Mouse (Mus musculus): ENCODE results near the gene Wiz. TPM values are rescaled to one million over a fixed set of nuclear protein-coding genes. Genes with fewer than 3 reads are reported as not detected.

Gene Wiz
- polyA plus RNA-seq, 2 experiments = 36.0 to 63.8 TPM

GRCm38 (mm10) chr17:32363821-32364301, 25.4 kb downstream of the Wiz start:
- Histone ChIP-seq H3K9ac (ENCODE audit: low read depth, low read length, severe bottlenecking) (peak overlapping the region; percentile 97), H3K9me3 (ENCODE audit: control insufficient read depth, low read length) (no peaks in the 10 kb centered on the region), H3K27me3 (ENCODE audit: control insufficient read depth, insufficient read depth, low read length) (no peaks in the 10 kb centered on the region), H3K4me3 (replicated peaks; ENCODE audit: low read length) (peak overlapping the region; percentile 93), H3K4me2 (replicated peaks; ENCODE audit: low read depth, low read length, severe bottlenecking) (peak overlapping the region; percentile 92), H3K36me3 (ENCODE audit: control insufficient read depth, insufficient read depth, low read length) (peaks cover 34% of the 10 kb centered on the region), H3K4me1 (ENCODE audit: control insufficient read depth, insufficient read depth, low read length) (peaks cover 14% of the 10 kb centered on the region), H3K27ac (replicated peaks; ENCODE audit: low read depth, low read length) (peak overlapping the region; percentile 61; the same call in 1 of the 2 replicates)
- no peak for DNase-seq (ENCODE audit: low spot score)
- ATAC-seq (ENCODE audit: low FRiP score, low read depth) = peak; percentile 45
- 0% methylated on average over 18 of the region's 50 CpGs for WGBS
- TF ChIP-seq POLR2A (IDR thresholded peaks at IDR 0.05; ENCODE audit: borderline replicate concordance, extremely low read depth, insufficient read depth, insufficient read length) = no peak

- peak overlapping the region; percentile 93 for H3K4me3 ChIP-seq (replicated peaks; ENCODE audit: low read length)
- peak overlapping the region; percentile 92 for H3K4me2 ChIP-seq (replicated peaks; ENCODE audit: low read depth, low read length, severe bottlenecking)
- H3K9ac ChIP-seq (ENCODE audit: low read depth, low read length, severe bottlenecking) = peak overlapping the region; percentile 97; the same call in 1 of the 2 replicates
- peaks cover 46% of the 10 kb centered on the region for H3K36me3 ChIP-seq (ENCODE audit: control insufficient read depth, insufficient read depth, low read length)
- WGBS = 83% methylated on average over 4 of the region's 4 CpGs
- H3K4me1 ChIP-seq (ENCODE audit: control insufficient read depth, insufficient read depth, low read length) = peaks cover 13% of the 10 kb centered on the region
- TF ChIP-seq POLR2A (IDR thresholded peaks at IDR 0.05; ENCODE audit: borderline replicate concordance, extremely low read depth, insufficient read depth, insufficient read length) = no peak
- no peaks in the 10 kb centered on the region for H3K9me3 ChIP-seq (ENCODE audit: control insufficient read depth, low read length)
- no peaks in the 10 kb centered on the region for H3K27me3 ChIP-seq (ENCODE audit: control insufficient read depth, insufficient read depth, low read length)
- no peak for ATAC-seq (ENCODE audit: low FRiP score, low read depth)
- H3K27ac ChIP-seq (replicated peaks; ENCODE audit: low read depth, low read length) = no peak overlapping the region
- DNase-seq (ENCODE audit: low spot score) = no peak
Measured at GRCm38 (mm10) chr17:32362686-32363085, 26.6 kb downstream of the Wiz start.

- H3K27me3 ChIP-seq (ENCODE audit: control insufficient read depth, insufficient read depth, low read length) = no peaks in the 10 kb centered on the region
- DNase-seq (ENCODE audit: low spot score) (no peak), ATAC-seq (ENCODE audit: low FRiP score, low read depth) (no peak)
- no peak overlapping the region for H3K9ac ChIP-seq (ENCODE audit: low read depth, low read length, severe bottlenecking)
- H3K4me2 ChIP-seq (replicated peaks; ENCODE audit: low read depth, low read length, severe bottlenecking) = no peak overlapping the region
- H3K27ac ChIP-seq (replicated peaks; ENCODE audit: low read depth, low read length) = no peak overlapping the region
- peaks cover 11% of the 10 kb centered on the region for H3K4me1 ChIP-seq (ENCODE audit: control insufficient read depth, insufficient read depth, low read length)
- H3K4me3 ChIP-seq (replicated peaks; ENCODE audit: low read length) = no peak overlapping the region
- WGBS = 90% methylated on average over 17 of the region's 18 CpGs
- no peak for TF ChIP-seq POLR2A (IDR thresholded peaks at IDR 0.05; ENCODE audit: borderline replicate concordance, extremely low read depth, insufficient read depth, insufficient read length)
- H3K36me3 ChIP-seq (ENCODE audit: control insufficient read depth, insufficient read depth, low read length) = peaks cover 73% of the 10 kb centered on the region
- no peaks in the 10 kb centered on the region for H3K9me3 ChIP-seq (ENCODE audit: control insufficient read depth, low read length)
Measured at GRCm38 (mm10) chr17:32359928-32360327, 29.3 kb downstream of the Wiz start.

GRCm38 (mm10) chr17:32358943-32359340, 30.3 kb downstream of the Wiz start:
- WGBS = 97% methylated on average over 6 of the region's 6 CpGs
- Histone ChIP-seq H3K4me2 (replicated peaks; ENCODE audit: low read depth, low read length, severe bottlenecking) (no peak overlapping the region), H3K4me1 (ENCODE audit: control insufficient read depth, insufficient read depth, low read length) (peaks cover 9% of the 10 kb centered on the region), H3K27me3 (ENCODE audit: control insufficient read depth, insufficient read depth, low read length) (no peaks in the 10 kb centered on the region), H3K36me3 (ENCODE audit: control insufficient read depth, insufficient read depth, low read length) (peaks cover 83% of the 10 kb centered on the region), H3K9me3 (ENCODE audit: control insufficient read depth, low read length) (no peaks in the 10 kb centered on the region), H3K4me3 (replicated peaks; ENCODE audit: low read length) (no peak overlapping the region), H3K27ac (replicated peaks; ENCODE audit: low read depth, low read length) (no peak overlapping the region), H3K9ac (ENCODE audit: low read depth, low read length, severe bottlenecking) (no peak overlapping the region)
- DNase-seq (ENCODE audit: low spot score) (no peak), ATAC-seq (ENCODE audit: low FRiP score, low read depth) (no peak)
- no peak for TF ChIP-seq POLR2A (IDR thresholded peaks at IDR 0.05; ENCODE audit: borderline replicate concordance, extremely low read depth, insufficient read depth, insufficient read length)

- H3K4me3 ChIP-seq (replicated peaks; ENCODE audit: low read length) = no peak overlapping the region
- no peaks in the 10 kb centered on the region for H3K9me3 ChIP-seq (ENCODE audit: control insufficient read depth, low read length)
- H3K4me1 ChIP-seq (ENCODE audit: control insufficient read depth, insufficient read depth, low read length) = peaks cover 8% of the 10 kb centered on the region
- WGBS = 94% methylated on average over 7 of the region's 7 CpGs
- TF ChIP-seq POLR2A (IDR thresholded peaks at IDR 0.05; ENCODE audit: borderline replicate concordance, extremely low read depth, insufficient read depth, insufficient read length) = no peak
- peaks cover 89% of the 10 kb centered on the region for H3K36me3 ChIP-seq (ENCODE audit: control insufficient read depth, insufficient read depth, low read length)
- H3K27ac ChIP-seq (replicated peaks; ENCODE audit: low read depth, low read length) = no peak overlapping the region
- no peaks in the 10 kb centered on the region for H3K27me3 ChIP-seq (ENCODE audit: control insufficient read depth, insufficient read depth, low read length)
- H3K9ac ChIP-seq (ENCODE audit: low read depth, low read length, severe bottlenecking) = no peak overlapping the region
- ATAC-seq (ENCODE audit: low FRiP score, low read depth) (no peak), DNase-seq (ENCODE audit: low spot score) (no peak)
- H3K4me2 ChIP-seq (replicated peaks; ENCODE audit: low read depth, low read length, severe bottlenecking) = no peak overlapping the region
Measured at GRCm38 (mm10) chr17:32358192-32358942, 30.9 kb downstream of the Wiz start.

Measured in limb, embryonic 14.5 days (tissue).